Mouse (Mus musculus): ENCODE measurements around the gene Pole3.
"Not testable (repeated sequence)": the region's sequence is repeated elsewhere in the genome, so short reads cannot be mapped to it uniquely, and the experiment has no call there.

The Pole3 gene

DNA sequence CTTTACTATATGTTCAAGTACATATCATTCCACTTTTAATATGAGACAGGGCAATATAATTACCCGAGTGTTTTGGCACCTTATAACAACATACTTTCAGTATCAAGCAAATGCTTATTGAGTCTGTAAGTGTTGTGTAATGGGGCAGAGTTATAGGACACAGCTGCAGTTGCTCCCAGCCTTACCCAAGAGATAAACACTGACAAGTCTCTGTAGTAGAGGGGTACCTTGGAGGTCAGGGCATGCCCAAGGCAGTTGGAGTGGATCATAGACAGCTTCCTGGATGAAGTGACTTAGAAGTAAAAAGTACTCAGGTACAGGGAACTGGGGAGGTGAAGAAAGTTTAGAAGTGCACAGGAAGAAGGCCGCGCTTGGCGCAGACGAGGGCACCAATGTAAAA lies 37.7 kb downstream of the Pole3 start:
- DNase-seq (ENCODE audit: low spot score in 2 of 2): no peak

DNA sequence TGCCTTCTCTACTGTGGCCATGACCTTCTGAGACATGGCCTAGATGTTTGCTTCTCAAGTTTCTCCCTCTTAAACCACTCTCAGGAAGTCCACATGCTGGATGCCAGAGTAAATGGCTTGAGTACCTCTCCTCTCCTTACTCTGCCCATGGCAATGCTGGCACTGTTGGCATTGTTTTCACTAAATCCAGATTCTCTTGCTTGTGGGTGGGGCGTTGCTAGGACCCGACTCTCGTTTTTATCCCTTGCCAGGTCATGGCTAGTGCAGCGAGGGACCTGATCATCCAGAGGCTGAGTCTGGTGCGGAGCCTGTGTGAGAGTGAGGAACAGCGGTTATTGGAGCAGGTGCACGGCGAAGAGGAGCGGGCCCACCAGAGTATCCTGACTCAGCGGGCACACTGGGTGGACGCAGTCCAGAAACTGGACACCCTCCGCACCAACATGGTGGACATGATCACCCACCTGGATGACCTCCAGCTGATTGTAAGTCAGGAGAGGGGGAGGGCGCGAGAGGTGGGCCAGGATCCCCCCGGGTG lies 38.6 kb downstream of the Pole3 start:
- no peak for DNase-seq (ENCODE audit: low spot score in 2 of 2)

DNA sequence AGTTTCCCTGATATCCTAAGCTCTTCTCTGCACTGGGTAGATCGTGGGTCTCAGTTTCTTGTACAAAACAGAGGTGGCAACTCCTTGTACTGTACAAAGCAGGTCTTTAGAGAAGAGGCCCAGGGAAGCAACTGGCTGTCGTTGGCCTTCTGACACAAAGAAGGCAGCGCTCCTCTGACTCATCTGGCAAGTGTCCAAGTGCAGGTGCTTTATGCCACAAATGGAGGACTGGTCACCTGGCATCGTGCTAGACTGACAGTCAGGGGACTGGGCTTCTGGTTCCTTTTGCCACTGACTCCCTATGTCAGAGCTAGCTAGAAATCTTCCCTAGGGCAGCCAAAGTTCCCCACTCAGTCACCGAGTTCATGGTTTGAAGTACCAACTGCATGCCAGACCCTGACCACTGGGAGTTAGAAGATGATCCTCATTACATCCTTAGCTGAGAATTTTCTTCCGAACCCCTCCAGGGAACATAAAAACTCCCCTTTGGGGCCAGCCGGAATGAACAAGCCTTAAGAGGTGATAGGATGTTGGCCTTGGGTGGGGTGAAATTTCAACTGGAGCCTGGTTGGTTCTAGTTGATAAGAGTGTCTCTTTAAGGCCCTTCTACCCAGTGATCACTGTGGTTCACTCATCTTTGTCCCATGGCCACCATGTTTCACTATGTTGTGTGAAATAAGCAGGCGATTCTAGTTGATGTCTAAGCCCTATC lies 39.3 kb downstream of the Pole3 start:
- DNase-seq (ENCODE audit: low spot score in 2 of 2): no peak

DNA sequence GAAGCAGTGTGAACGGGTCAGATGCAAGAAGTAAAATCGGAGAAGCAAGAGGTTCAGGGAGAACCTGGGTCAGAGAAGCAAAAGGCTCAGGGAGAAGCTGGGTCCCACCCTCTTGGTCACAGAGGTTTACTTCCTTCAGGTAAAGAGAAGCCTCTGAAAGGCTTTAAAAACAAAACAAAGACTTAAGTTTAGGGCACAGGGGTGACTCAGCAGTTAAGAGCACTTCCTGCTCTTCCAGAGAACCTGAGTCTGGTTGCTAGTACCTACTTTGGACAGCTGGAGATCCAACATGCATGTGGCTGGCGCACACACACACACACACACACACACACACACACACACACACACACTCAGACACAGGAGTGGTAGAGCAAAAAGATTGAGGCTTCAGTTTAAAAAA lies 39.9 kb downstream of the Pole3 start:
- DNase-seq (ENCODE audit: low spot score in 2 of 2): no peak

DNA sequence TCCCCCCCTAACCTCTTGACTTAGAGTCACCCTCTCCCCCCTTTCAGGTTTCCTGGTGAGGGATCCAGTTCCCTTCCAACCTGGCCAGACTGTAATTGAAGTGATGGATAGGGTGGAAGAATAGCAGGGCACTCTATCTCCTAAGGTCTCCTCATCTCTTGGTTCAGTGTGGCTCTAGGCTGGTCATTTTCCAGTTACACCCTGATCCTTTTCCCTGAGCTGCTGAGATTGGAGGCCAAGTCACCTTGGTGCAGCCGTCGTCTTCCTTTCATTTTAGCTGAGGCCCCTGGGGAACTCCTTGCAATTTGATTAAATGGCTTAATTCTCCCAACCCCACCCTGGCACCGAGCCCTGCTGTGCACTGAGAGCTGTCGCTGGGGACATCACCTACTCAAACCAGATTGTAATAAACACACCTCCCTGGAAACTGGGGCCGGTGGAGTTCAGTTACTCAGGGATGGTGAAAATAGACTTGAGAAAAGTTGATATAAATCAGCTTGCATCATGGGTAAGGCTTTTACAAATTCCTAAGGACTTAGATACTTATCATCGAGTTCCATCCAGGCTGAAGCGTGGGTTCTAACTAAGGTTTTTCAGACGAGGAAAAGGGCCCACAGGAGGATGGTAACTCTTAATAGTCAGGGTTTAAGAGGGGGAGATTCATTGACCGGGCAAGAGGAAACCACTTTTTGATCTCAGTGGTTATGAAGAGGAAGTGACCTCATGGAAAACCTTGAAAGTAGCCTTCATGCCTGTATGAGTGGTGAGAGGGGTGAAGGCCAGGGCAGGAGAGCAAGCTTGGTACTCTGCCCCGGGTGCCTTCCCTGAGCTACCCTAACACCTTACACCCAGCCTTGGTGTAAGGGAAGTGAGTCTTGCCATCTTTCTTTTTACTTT lies 43.9 kb downstream of the Pole3 start:
- no peak for DNase-seq (ENCODE audit: low spot score in 2 of 2)

DNA sequence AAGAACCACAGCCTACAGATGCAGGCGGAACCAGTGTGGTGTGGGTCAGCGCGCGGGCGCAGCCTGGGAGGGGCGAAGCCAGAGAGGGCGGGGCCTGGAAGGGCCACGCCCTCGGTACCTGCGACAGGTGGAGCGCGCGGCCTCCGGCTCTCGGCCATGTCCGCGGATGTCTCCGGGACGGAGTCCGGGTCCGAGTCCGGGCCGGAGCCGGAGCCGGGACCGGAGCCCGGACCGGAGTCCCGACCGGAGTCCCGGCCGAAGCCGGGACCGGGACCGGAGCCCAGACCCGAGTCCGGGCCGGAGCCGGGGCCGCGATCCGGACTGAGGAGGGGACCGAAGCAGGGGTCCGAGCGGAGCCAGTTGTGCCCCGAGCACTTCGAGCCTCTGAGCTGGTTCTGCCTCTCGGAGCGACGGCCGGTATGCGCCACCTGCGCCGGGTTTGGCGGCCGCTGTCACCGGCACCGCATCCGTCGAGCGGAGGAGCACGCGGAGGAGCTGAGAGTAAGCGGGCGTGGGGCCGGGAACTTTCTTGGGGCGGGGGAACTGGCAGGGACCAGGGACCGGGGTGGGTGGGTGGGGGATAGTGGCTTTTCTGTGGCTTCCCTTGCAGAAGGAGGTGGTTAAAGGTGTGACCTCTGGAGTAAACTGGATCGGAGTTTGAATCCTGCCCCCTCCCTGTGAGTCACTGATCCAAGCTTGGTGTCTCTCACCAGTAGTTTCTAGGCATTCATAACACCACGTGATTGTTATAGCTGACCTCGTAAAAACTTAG lies 44.7 kb downstream of the Pole3 start, which contains the start of gene Bspry:
Gene Bspry (plus strand): TSS at position 117 of the 772 bp plus-strand sequence.
- DNase-seq (ENCODE audit: low spot score in 2 of 2): no peak

DNA sequence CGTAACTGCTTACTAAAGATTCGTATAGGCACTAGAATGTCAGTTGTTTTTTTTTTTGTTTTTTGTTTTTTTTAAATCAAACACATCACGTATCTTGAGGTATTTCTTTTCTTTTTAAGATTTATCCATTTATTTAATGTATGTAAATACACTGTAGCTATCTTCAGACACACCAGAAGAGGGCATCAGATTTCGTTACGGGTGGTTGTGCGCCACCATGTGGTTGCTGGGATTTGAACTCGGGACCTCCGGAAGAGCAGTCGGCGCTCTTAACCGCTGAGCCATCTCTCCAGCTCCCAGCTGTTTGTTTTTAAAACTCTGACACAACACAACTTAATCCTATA lies 45.3 kb downstream of the Pole3 start:
- DNase-seq (ENCODE audit: low spot score in 2 of 2): not testable (repeated sequence)

DNA sequence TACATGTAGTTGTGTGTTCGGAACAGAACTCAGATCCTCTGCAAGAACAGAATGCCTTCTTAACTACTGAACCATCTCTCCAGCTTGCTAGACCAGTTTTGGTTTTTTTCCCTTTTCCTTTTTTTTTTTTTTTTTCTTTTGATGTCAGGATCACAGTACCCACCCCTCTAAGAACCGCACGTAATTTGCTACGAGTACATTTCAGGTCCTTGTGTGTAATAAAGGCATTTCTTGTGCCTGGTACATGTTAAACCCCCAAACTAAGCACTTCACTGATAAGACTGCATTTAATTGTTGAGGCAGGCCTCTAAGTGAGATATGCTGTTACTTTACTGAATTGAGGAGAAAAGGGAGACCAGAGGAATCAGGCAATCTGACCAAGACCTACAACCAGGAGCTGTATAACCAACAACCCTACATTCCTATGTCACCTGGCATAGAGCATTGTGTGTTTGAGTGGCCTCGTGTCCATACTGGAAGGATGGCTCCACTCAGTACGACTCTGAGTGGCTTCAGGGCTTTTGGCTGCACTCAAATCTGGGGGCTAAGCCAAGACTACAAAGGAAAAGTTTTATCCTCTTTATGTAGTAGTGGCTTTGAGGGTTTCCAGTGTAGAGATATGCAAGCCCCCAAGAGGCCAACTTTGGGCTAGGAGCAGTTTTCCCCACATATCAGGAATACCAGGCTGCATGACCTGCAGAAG lies 47.2 kb downstream of the Pole3 start:
- no peak for DNase-seq (ENCODE audit: low spot score in 2 of 2)

DNA sequence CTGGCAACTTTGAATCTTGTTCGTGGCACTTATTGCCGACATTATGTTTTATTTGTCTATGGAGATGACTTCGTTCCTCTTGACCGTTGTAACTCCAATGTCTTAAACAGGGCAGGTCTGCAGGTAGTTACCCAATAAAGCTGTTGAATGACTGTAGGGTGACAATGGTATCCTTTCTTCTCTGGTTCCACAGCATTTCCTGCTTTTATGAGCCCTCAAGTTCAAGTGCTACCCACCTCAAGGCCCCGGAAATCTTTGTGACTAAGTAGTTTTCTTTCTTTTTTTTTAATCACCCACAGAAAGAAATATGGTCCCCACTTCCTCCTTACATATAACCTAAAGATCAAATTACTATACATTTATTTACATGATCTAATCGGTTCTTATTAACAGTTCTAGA lies 49.1 kb downstream of the Pole3 start:
- DNase-seq (ENCODE audit: low spot score in 2 of 2): no peak

DNA sequence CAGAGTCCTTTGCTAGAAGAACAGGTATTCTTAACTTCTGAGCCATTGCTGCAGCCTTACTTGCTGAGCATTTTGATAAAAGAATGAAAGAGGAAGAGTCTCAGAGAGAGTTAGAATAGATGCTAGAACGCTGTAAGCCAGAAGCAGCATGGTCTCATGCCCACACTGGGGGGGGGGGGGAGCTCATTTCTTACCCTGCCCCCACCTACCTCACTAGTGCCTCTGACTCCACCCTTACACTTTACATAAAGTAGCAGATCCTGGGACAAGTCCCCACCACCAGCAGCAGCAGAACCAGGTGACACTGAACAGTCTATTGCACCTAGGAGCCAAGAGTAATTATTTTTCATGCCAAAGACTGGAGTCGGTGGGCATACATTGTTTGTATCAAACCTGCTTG lies 49.7 kb downstream of the Pole3 start:
- DNase-seq (ENCODE audit: low spot score in 2 of 2): no peak
